Mouse (Mus musculus) T-helper 17 cell (primary cell): ENCODE data around the gene AI854703.

Source experiments
- in situ Hi-C, 2 experiments: fragments of 300-600 bp; cut with MboI, MseI; formaldehyde crosslinking; loops; 1 replicate in 1 of 2; 2 replicates in 1 of 2; pipeline ENCODE4 v1.15.1; 2025; ENCODE audit warnings: high pct_unique_total_duplicates in 2 of 2

The AI854703 gene

DNA sequence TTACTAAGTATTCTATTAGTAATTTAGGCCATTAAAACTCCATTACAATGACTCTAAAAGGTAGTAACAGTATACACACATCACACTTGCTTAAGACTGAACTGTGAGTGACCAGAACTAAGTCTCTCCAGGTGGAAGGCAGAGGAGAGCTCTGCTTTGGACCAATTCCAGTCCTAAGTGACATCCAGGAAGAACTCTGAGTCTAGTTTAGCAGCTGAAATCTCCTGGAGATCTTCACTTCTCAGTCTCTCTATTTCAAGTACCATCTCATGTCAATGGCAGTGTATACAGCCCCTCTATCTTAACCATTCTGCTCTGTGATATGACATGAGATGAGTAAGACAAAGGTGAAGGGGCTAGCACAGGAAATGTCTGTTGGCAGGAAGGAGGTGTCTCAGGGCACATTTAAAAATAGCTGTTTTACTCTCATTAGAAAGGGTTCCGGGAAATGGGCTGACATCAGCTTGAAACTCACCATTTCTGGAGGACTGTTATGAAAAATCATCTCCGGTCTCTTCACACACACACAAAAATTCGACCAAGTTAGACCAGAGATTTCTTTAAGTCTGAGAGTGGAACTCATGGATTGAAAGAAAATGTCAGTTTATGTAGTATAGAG lies 55.0 kb downstream of the AI854703 start:
- in situ Hi-C loops: loop anchor here in 1 of 2 experiments (10.0 kb wide), 1 partner anchor 63 kb away; the partner anchor contains the start of gene Gimap5

DNA sequence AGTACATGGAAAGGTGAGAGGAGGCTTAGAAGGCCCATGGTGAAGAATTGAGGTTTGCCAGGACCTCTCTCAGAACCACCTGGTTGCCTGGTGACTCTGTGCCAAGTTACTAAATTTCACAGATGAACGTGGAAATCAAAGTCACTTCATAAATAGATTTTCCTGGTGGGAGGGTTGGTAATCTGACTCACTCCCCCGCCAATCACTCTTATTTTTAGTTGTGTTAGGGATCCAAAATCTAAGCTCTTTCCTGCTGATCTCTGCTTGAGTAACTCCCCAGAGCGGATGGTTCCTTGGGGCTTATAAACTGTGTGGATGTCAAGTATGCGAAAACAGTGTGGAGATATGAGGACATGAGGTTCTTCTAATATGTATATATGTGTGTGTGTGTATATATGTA lies 55.7 kb downstream of the AI854703 start:
- in situ Hi-C loops: loop anchor here in 1 of 2 experiments (10.0 kb wide), 1 partner anchor 63 kb away; the partner anchor contains the start of gene Gimap5
